Mouse (Mus musculus) spleen, postnatal 14 days (tissue): Measurements from ENCODE around the gene Gpx1.
"Not testable (repeated sequence)": the region's sequence is repeated elsewhere in the genome, so short reads cannot be mapped to it uniquely, and the experiment has no call there.

ENCODE experiments used
- DNase-seq, 2 experiments: peaks; one replicate each; pipeline ENCODE4 v3.0.0; 2021 to 2022; ENCODE audit warnings: low spot score in 2 of 2

The Gpx1 gene

GRCm38 (mm10) chr9:108338886-108339781 lies at the start of gene Gpx1:
TSS of gene Gpx1 (plus strand) at chr9:108338903.
- DNase-seq: peak; percentile 87 to 89

GRCm38 (mm10) chr9:108289347-108289746 lies 49.4 kb upstream of the Gpx1 start:
- no peak for DNase-seq

DNA sequence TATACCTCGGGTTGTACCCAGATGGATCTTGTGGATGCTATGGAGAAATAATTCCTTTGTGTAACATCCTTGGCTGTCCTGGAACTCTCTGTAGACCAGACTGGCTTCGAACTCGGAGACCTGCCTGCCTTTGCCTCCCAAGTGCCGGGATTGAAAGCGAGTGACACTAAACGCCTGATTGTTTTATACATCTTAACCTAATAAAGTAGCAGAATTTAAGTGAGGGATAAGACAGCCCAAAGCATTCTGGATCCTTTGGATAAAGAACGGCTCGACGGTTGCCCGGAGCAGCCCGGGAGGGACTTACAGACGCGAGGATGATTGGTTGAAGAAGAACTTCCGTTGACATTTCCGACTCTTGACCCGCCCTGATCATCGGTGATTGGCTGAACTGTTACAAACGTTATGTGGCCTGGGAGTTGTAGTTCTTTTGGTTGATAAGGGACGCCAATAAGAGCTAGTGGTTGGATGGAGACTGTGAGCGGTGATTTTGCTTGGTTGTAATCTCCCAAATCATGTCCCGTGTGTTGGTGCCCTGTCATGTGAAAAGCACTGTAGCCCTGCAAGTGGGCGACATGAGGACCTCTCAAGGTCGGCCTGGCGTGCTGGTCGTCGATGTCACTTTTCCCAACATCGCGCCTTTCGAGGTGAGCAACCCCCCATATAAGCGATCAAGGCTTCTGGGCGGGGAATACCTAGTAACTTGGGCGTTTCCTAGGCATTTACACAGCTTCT lies 48.5 kb upstream of the Gpx1 start, which contains the start of gene Nicn1:
Gene Nicn1, plus strand, starts transcription at position 414 of the 735 bp plus-strand sequence.
- DNase-seq: peak; percentile 71 to 80

- DNase-seq: no peak
These were observed 47.9 kb upstream of the Gpx1 start for GRCm38 (mm10) chr9:108290773-108291172.

GRCm38 (mm10) chr9:108296453-108297355 lies 42.0 kb upstream of the Gpx1 start, which contains the start of gene Amt:
TSS of gene Amt (plus strand) at chr9:108296853.
- no peak for DNase-seq

- DNase-seq: no peak
These were observed 36.9 kb upstream of the Gpx1 start for GRCm38 (mm10) chr9:108301853-108302252.

DNA sequence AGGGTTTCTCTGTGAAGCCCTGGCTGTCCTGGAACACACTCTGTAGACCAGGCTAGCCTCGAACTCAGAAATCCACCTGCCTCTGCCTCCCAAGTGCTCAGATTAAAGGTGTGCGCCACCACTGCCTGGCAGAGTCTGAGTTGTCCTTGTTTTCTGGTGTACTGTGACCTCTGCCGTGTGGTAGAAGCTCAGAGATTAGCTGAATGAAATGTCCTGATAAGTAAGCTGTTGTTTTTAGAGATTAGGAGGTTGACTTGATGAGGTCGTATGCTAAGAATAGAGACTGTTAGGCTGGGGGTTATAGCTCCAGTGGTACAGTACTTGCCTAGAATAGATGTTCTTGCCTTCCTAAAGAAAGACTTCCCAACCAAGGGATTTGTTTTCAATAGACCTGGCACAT lies 34.0 kb upstream of the Gpx1 start:
- DNase-seq: no peak

GRCm38 (mm10) chr9:108305170-108305569 lies 33.5 kb upstream of the Gpx1 start:
- DNase-seq: peak; percentile 7 to 11

DNA sequence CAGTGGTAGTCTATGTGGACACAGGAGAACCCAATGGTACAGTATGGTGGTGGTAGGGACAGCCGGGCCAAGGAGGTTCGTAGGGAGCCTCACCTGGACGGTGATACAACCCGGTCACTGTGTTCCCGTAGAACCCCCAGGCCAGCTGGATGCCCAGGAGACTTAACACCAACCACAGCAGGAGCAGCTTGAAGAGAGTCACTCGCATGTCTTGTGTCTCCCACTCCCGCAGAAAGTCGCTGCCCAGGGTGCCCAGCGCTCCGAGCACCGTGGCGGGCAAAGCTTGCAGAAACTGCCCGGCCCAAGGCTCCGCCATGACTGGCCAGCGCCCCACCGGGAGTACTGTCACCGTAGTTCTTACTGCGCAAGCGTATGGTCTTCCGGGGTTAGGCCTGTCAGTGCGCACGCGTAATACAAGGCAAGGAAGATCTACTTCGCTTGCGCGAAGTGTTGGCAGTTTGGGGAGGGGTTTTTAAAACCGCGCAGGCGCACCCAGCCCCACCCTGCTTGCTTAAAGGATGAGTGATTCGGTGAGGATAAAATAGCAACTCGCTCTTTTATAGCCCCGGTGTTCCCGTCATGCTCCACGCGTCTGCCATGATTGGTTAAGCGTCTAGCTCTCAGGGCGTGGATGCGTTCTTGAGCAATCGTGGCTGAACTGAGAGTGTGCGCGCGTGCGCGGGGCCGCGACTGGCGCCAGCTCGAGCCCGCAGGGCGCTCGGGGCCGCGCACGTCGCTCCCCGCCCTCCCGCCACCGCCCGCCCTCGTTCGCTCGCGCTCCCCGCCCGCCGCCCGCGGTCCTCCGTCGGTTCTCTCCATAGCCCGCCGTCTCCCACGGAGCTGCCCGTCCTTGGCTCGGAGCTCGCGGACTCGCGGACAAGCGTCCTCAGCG lies 32.8 kb upstream of the Gpx1 start, which contains the start of the genes Rhoa and Tcta:
Gene Rhoa, plus strand, starts transcription at position 501 of the 892 bp plus-strand sequence.
Gene Tcta, minus strand, starts transcription at position 532 of the 892 bp plus-strand sequence.
- DNase-seq: peak; percentile 93 to 95

- peak; percentile 73 to 82 for DNase-seq
These were observed 32.1 kb upstream of the Gpx1 start for GRCm38 (mm10) chr9:108306571-108306980.

DNA sequence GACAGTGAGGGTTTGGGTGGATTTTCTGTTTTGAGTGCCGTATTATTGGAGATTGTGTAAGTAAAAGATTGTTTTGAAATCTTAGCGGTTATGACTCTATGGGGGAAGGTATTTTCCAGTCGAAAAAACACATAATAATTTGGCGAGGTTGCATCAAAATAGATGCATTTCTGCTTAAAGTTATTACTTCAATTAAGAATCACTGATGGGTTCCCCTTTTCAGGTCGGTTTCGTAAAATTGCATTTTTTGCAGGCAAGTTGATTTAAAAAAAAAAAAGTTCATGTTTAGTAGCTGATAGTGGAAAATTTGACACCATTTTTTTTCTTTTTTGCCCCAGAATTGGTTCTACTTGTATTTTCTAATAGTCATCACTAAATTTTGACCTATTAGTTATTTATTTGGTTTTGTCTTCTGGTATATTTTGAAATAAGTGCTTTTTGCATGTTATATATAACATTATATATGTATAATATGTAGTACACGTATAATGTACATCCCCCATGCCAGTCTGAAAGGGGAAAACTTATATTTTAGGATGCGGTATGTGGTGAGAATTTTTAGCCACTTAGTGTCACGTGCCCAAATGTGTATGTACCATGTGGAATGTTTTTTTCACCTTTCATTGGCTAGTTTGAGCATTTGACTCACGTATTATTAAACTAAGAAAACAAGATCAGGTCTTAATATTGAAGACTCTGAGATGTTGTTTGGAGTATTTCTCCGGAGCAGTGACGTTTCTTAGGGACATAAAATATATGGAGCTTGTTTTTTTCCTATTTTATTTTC lies 31.5 kb upstream of the Gpx1 start:
- no peak for DNase-seq

DNA sequence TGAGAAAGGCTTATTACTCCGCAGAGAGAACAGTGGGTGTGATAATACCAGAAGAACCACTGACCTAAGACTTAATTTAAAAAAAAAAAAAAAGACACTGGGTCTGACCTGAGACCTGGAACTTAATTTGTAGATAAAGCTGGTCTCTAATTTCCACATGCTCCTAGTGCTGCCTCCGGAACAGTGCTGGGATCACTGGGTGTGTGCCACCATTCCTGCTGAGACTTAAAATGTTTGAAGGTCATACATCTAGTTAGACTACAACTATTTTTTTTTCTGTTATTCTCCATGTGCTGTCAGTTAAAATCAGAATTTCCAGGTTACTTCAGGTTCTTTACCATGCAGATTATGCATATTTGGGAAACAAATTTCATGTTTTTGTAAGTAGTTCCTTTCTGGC lies 30.6 kb upstream of the Gpx1 start:
- DNase-seq: no peak

- no peak for DNase-seq
These were observed 21.1 kb upstream of the Gpx1 start for GRCm38 (mm10) chr9:108317572-108317971.

DNA sequence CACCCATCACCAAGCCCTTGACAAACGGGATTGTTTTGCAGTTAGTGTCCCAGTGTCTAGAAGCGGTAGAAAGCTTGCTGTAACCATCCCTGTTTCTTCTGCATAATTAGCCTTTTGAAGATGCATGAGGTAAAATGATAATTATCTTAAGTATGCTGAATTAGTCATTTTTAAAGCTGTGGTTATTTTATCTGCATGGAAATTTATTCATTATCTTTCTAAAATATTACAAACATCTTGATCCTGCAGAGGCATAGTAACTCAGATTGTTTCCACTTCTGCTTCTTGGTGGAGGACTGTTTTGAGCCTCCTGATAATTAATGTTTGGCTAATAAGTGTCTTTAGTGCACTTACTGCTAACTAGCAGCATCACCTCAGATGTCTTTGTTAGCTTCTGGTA lies 20.2 kb upstream of the Gpx1 start:
- no peak for DNase-seq

- not testable (repeated sequence) for DNase-seq
These were observed 16.6 kb upstream of the Gpx1 start for GRCm38 (mm10) chr9:108322054-108322453.

- DNase-seq: no peak
These were observed 13.9 kb upstream of the Gpx1 start for GRCm38 (mm10) chr9:108324784-108325183.

GRCm38 (mm10) chr9:108325811-108326210 lies 12.9 kb upstream of the Gpx1 start:
- no peak for DNase-seq

- no peak for DNase-seq
These were observed 704 bp upstream of the Gpx1 start for GRCm38 (mm10) chr9:108337848-108338550.

DNA sequence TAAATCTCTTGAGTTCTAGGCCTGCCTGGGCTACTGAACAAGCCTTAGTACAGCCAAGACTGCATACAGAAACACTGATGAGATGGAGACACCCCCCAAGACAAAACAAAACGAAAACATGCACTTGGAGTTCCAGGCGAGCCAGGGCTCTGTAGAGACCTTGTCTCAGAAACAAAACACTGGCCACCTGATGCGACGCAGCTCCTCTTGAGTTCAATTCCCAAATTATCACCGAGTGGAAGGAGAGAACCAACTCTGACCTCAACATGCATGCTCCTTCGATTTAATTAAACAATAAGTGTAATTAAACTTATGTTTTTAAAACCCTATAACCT lies 185 bp upstream of the Gpx1 start:
- DNase-seq: no peak
